Mouse (Mus musculus) embryonic facial prominence, embryonic 11.5 days (tissue): ENCODE results near the gene Sema5a. TPM values are rescaled to one million over a fixed set of nuclear protein-coding genes. Genes with fewer than 3 reads are reported as not detected.

ENCODE experiments used
- ATAC-seq: fragments of 200-750 bp; cut with Nextera tagmentation; replicated peaks from 2 replicates; pipeline ENCODE4 v1.8.0; 2017; ENCODE audit warnings: low read depth; ENCODE audit not compliant: insufficient number of reproducible peaks, low FRiP score, low TSS enrichment
- DNase-seq: peaks from one replicate; pipeline ENCODE4 v3.0.0-alpha.2; 2015; ENCODE audit warnings: low spot score
- H3K27ac ChIP-seq: fragments of 300-500 bp; sonication (generic); replicated peaks from 2 replicates; pipeline ENCODE4 v1.5.1; 2014; ENCODE audit warnings: mild to moderate bottlenecking, low read depth, low read length, control low read depth
- H3K27me3 ChIP-seq: fragments of 300-500 bp; sonication (generic); 2 replicates; pipeline ENCODE4 v1.6.1; 2014; ENCODE audit warnings: mild to moderate bottlenecking, low read length, moderate library complexity, mixed read lengths; ENCODE audit not compliant: control insufficient read depth, insufficient read depth
- H3K36me3 ChIP-seq: fragments of 300-500 bp; sonication (generic); replicated peaks from 2 replicates; pipeline ENCODE4 v1.6.1; 2014; ENCODE audit warnings: low read depth, mild to moderate bottlenecking, low read length, moderate library complexity, mixed read lengths; ENCODE audit not compliant: control insufficient read depth, insufficient read depth
- H3K4me1 ChIP-seq: fragments of 300-500 bp; sonication (generic); 2 replicates; pipeline ENCODE4 v1.6.1; 2014; ENCODE audit warnings: low read length, mixed read lengths; ENCODE audit not compliant: control insufficient read depth, insufficient read depth
- H3K4me2 ChIP-seq: fragments of 300-500 bp; sonication (generic); 2 replicates; pipeline ENCODE4 v1.6.1; 2014; ENCODE audit warnings: low read depth, mild to moderate bottlenecking, control low read depth, low read length, moderate library complexity
- H3K4me3 ChIP-seq: fragments of 300-500 bp; sonication (generic); 2 replicates; pipeline ENCODE4 v1.5.1; 2014; ENCODE audit warnings: low read depth, low read length, control low read depth
- H3K9ac ChIP-seq: fragments of 300-500 bp; sonication (generic); replicated peaks from 2 replicates; pipeline ENCODE4 v1.6.1; 2014; ENCODE audit warnings: mild to moderate bottlenecking, control low read depth, low read length
- H3K9me3 ChIP-seq: fragments of 300-500 bp; sonication (generic); replicated peaks from 2 replicates; pipeline ENCODE4 v1.6.1; 2016; ENCODE audit warnings: mild to moderate bottlenecking, low read length, inconsistent platforms, mixed read lengths; ENCODE audit not compliant: control insufficient read depth
- WGBS: fragments of 180-500 bp; shearing (Covaris S2); extraction: QIAGEN DNeasy Blood & Tissue Kit; methylation state at CpG from one replicate; pipeline ENCODE4 v1.1.7; 2014; 5-methylcytosine and 5-hydroxymethylcytosine counted together
- polyA plus RNA-seq: library from polyadenylated mRNA; unstranded; fragments of >200 nt; fragmentation: Nextera tagmentation; extraction: Ambion mirVana; gene quantifications from 2 replicates; pipeline ENCODE4 v1.2.1, GENCODE M21; 2014

Sema5a gene
- polyA plus RNA-seq, 1 experiment from 2014 or later: 20.2 TPM

GRCm38 (mm10) chr15:32574327-32574726 is 329.7 kb downstream of the Sema5a start:
- H3K36me3 ChIP-seq: no peaks in the 10 kb centered on the region
- no peak overlapping the region for H3K9ac ChIP-seq
- DNase-seq: no peak
- no peak overlapping the region for H3K27ac ChIP-seq
- H3K4me1 ChIP-seq: no peaks in the 10 kb centered on the region
- H3K9me3 ChIP-seq: no peaks in the 10 kb centered on the region
- H3K27me3 ChIP-seq: no peaks in the 10 kb centered on the region
- no peak for ATAC-seq
- WGBS: 77% methylated on average over 6 of the region's 6 CpGs
- no peak overlapping the region for H3K4me2 ChIP-seq
- no peak overlapping the region for H3K4me3 ChIP-seq

DNA sequence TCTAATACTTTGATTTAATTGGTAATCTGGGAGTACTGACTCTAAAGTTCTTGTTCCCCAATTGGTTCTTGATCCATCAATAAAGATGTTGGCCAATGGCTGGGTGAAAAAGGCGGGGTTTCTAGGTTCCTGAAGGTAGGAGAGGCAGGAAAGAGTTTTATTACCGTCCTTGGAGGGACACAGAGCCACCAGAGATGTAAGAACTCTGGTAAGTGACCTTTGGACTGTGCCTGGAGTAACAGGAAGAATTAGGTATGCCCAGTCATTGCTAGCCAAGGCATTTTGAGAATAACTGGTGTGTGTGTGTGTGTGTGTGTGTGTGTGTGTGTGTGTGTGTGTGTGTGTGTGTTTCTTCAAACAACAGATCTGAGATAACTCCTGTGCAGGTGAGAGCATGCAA is 330.6 kb downstream of the Sema5a start:
- Histone ChIP-seq H3K9ac (no peak overlapping the region), H3K4me2 (no peak overlapping the region), H3K4me3 (no peak overlapping the region), H3K27me3 (no peaks in the 10 kb centered on the region), H3K27ac (no peak overlapping the region), H3K4me1 (no peaks in the 10 kb centered on the region), H3K9me3 (no peaks in the 10 kb centered on the region), H3K36me3 (no peaks in the 10 kb centered on the region)
- WGBS: 79% methylated on average over 2 of the region's 2 CpGs
- no peak for ATAC-seq
- no peak for DNase-seq

GRCm38 (mm10) chr15:32579351-32579750 is 334.7 kb downstream of the Sema5a start:
- no peak for ATAC-seq
- Histone ChIP-seq H3K36me3 (no peaks in the 10 kb centered on the region), H3K9ac (no peak overlapping the region), H3K27me3 (no peaks in the 10 kb centered on the region), H3K4me3 (no peak overlapping the region), H3K27ac (no peak overlapping the region), H3K9me3 (no peaks in the 10 kb centered on the region), H3K4me1 (no peaks in the 10 kb centered on the region), H3K4me2 (no peak overlapping the region)
- no peak for DNase-seq
- WGBS: 80% methylated on average over 4 of the region's 4 CpGs

- no peak for DNase-seq
- Histone ChIP-seq H3K27ac (no peak overlapping the region), H3K4me3 (no peak overlapping the region), H3K4me2 (no peak overlapping the region), H3K9ac (no peak overlapping the region), H3K4me1 (no peaks in the 10 kb centered on the region), H3K27me3 (no peaks in the 10 kb centered on the region), H3K36me3 (no peaks in the 10 kb centered on the region), H3K9me3 (no peaks in the 10 kb centered on the region)
- no peak for ATAC-seq
- 79% methylated on average over 1 of the region's 1 CpGs for WGBS
These were observed 346.0 kb downstream of the Sema5a start for GRCm38 (mm10) chr15:32590641-32591040.

GRCm38 (mm10) chr15:32593746-32594145 is 349.1 kb downstream of the Sema5a start:
- ATAC-seq: no peak
- 94% methylated on average over 5 of the region's 5 CpGs for WGBS

DNA sequence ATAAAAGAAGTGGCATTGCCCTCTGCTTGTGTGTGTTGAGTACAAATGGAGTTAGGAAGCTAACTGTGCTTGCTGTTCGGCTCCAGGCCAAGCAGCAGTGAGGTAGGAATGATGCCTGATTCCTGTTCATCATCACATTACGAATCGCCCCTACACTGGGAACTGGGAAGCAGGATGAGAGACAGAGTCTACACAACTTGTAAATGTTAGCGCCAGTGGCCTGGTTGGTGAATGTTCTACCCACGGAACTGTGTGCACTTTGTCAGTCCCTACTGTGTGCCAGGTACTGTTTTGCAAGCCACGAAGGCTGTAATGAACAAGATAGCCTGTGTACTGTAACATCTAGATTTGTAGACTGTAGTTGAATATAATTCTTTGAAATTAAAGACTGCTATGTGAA is 352.0 kb downstream of the Sema5a start:
- Histone ChIP-seq H3K27ac (no peak overlapping the region), H3K4me1 (no peaks in the 10 kb centered on the region), H3K36me3 (no peaks in the 10 kb centered on the region), H3K27me3 (no peaks in the 10 kb centered on the region), H3K9me3 (no peaks in the 10 kb centered on the region), H3K9ac (no peak overlapping the region), H3K4me2 (no peak overlapping the region), H3K4me3 (no peak overlapping the region)
- DNase-seq (no peak), ATAC-seq (no peak)
- WGBS: 93% methylated on average over 6 of the region's 6 CpGs

More at GRCm38 (mm10) chr15:32593746-32594145, 349.1 kb downstream of the Sema5a start:
- Histone ChIP-seq H3K27ac (no peak overlapping the region), H3K4me1 (no peaks in the 10 kb centered on the region), H3K27me3 (no peaks in the 10 kb centered on the region), H3K4me3 (no peak overlapping the region), H3K9ac (no peak overlapping the region), H3K9me3 (no peaks in the 10 kb centered on the region), H3K36me3 (no peaks in the 10 kb centered on the region), H3K4me2 (no peak overlapping the region)
- no peak for DNase-seq

- H3K4me2 ChIP-seq: no peak overlapping the region
- H3K9ac ChIP-seq: no peak overlapping the region
- H3K9me3 ChIP-seq: no peaks in the 10 kb centered on the region
- H3K36me3 ChIP-seq: no peaks in the 10 kb centered on the region
- no peak for DNase-seq
- H3K4me1 ChIP-seq: no peaks in the 10 kb centered on the region
- H3K27me3 ChIP-seq: no peaks in the 10 kb centered on the region
- ATAC-seq: no peak
- no peak overlapping the region for H3K27ac ChIP-seq
- no peak overlapping the region for H3K4me3 ChIP-seq
- WGBS: 70% methylated on average over 3 of the region's 3 CpGs
These were observed 352.6 kb downstream of the Sema5a start for GRCm38 (mm10) chr15:32597189-32597588.

DNA sequence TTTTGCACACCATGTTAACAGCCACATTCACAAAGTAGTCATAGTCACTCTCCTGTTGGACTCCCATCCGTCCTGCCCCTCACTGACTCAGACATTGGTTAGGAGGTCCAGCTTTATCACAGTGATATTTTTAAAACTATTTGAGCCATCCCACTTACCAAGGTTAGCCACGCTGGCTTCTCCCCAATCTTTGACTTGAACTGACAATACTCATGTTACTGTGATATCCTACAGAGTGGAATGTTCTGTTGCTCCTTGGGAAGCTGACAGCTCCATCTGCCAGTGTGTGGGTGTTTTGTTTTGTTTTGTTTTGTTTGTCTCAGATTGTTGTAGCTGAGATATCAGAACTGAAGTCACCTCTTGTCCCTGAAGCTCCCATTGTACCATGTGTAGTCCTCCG is 362.6 kb downstream of the Sema5a start:
- no peaks in the 10 kb centered on the region for H3K9me3 ChIP-seq
- H3K36me3 ChIP-seq: no peaks in the 10 kb centered on the region
- H3K4me3 ChIP-seq: no peak overlapping the region
- no peak overlapping the region for H3K4me2 ChIP-seq
- DNase-seq: no peak
- H3K4me1 ChIP-seq: no peaks in the 10 kb centered on the region
- no peaks in the 10 kb centered on the region for H3K27me3 ChIP-seq
- no peak overlapping the region for H3K9ac ChIP-seq
- H3K27ac ChIP-seq: no peak overlapping the region
- no peak for ATAC-seq
- 90% methylated on average over 3 of the region's 3 CpGs for WGBS
